Mouse (Mus musculus) cerebellum, adult 2 months (tissue): ENCODE measurements around the gene Spo11.

ENCODE experiments used
- CTCF ChIP-seq: fragments of 200-500 bp; IDR thresholded peaks from 2 replicates; pipeline ENCODE4 v1.5.1; 2011; ENCODE audit warnings: low read depth, mild to moderate bottlenecking, control low read depth, low read length, moderate library complexity, borderline replicate concordance; ENCODE audit not compliant: insufficient read depth
- POLR2A ChIP-seq: fragments of 200-500 bp; IDR thresholded peaks from 2 replicates; pipeline ENCODE4 v1.6.1; 2011; ENCODE audit warnings: low read length, control low read depth, borderline replicate concordance; ENCODE audit not compliant: insufficient read depth

GRCm38 (mm10) chr2:172973806-172974565 lies 3.5 kb upstream of the Spo11 start:
- TF ChIP-seq CTCF, result no peak
- TF ChIP-seq POLR2A, result no peak
